Mouse (Mus musculus) heart, postnatal 14 days (tissue): ENCODE measurements around the gene Cenpu. TPM values are rescaled to one million over a fixed set of nuclear protein-coding genes. Genes with fewer than 3 reads are reported as not detected.

ENCODE experiments used
- DNase-seq, 2 experiments: peaks; one replicate each; pipeline ENCODE4 v3.0.0; 2021 to 2022
- intact Hi-C: fragments of 180-260 bp; cut with DNase I; formaldehyde crosslinking; loops from one replicate; pipeline ENCODE4 v1.15.1; 2025
- total RNA-seq, 2 experiments: library from RNA; stranded (reverse); gene quantifications; 2 replicates each; pipeline ENCODE4 v1.2.3; 2021

Gene Cenpu
- total RNA-seq, 2 experiments from 2014 or later = 1.3 to 1.4 TPM

GRCm38 (mm10) chr8:46627881-46628280, 76.1 kb downstream of the Cenpu start:
- intact Hi-C loops = no loop called here

GRCm38 (mm10) chr8:46628645-46629044, 76.8 kb downstream of the Cenpu start:
- no peak for DNase-seq
- intact Hi-C loops = no loop called here

More at GRCm38 (mm10) chr8:46627881-46628280, 76.1 kb downstream of the Cenpu start:
- DNase-seq = no peak

Other genes starting within 250 kb of the Cenpu start
- gene Acsl1, start 81.0 kb upstream of the Cenpu start, total RNA-seq = 100 to 1,000 TPM; 846 to 852 TPM
- 1 to 10 TPM; 3.0 to 3.6 TPM for gene Primpol, start 65.2 kb downstream of the Cenpu start, total RNA-seq
- gene Casp3, start 65.3 kb downstream of the Cenpu start, total RNA-seq = 1 to 10 TPM; 6.3 to 7.6 TPM
- 10 to 100 TPM; 43.6 to 44.5 TPM for gene Irf2, start 187.7 kb downstream of the Cenpu start, total RNA-seq